Mouse (Mus musculus): ENCODE results near the gene Ggnbp2. TPM values are rescaled to one million over a fixed set of nuclear protein-coding genes. Genes with fewer than 3 reads are reported as not detected.

The Ggnbp2 gene
- polyA plus RNA-seq, 1 experiment from 2014 or later, result 63.3 TPM

Small RNAs within 50 kb of the gene (microRNA-seq; reads per million reads assigned to microRNA genes)
- gene Gm23564, result not detected

Other genes starting within 250 kb of the Ggnbp2 start
- gene Mrm1, start 51.3 kb downstream of the Ggnbp2 start, polyA plus RNA-seq (2015; fragmentation: Nextera tagmentation; extraction: Ambion mirVana), result 12.3 and 15.5 TPM in 2 replicates
- 13.1 and 14.9 TPM in 2 replicates for gene Dhrs11, start 41.8 kb downstream of the Ggnbp2 start, polyA plus RNA-seq (2015; fragmentation: Nextera tagmentation; extraction: Ambion mirVana)
- gene Myo19, start 9.3 kb upstream of the Ggnbp2 start, polyA plus RNA-seq (2015; fragmentation: Nextera tagmentation; extraction: Ambion mirVana), result 11.8 and 13.9 TPM in 2 replicates
- gene Pigw, start 9.5 kb upstream of the Ggnbp2 start, polyA plus RNA-seq (2015; fragmentation: Nextera tagmentation; extraction: Ambion mirVana), result 3.8 and 4.3 TPM in 2 replicates
- gene Znhit3, start 45.5 kb upstream of the Ggnbp2 start, polyA plus RNA-seq (2015; fragmentation: Nextera tagmentation; extraction: Ambion mirVana), result 57.6 and 61.6 TPM in 2 replicates
- 86.5 and 95.7 TPM in 2 replicates for gene Car4, start 87.0 kb upstream of the Ggnbp2 start, polyA plus RNA-seq (2015; fragmentation: Nextera tagmentation; extraction: Ambion mirVana)